Mouse (Mus musculus): ENCODE measurements at regions not wholly inside any gene's neighbourhood (a gene's known extent, or its start where the extent isn't known, plus 50 kb on each side); places are given as distances from the start of the nearest gene placed in this dataset.

- TF ChIP-seq ZNF384 (IDR thresholded peaks at IDR 0.05; ENCODE audit: low read depth, low read length) (no peak), HCFC1 (IDR thresholded peaks at IDR 0.05; ENCODE audit: borderline replicate concordance, insufficient read depth, low read length) (no peak), CHD2 (IDR thresholded peaks at IDR 0.05; ENCODE audit: low read depth, low read length) (no peak)
These were observed 424.4 kb upstream of the Npsr1 start for GRCm38 (mm10) chr9:23673347-23673860.
